Mouse (Mus musculus) liver, embryonic 14.5 days (tissue): ENCODE results near the gene Ltbp2. TPM values are rescaled to one million over a fixed set of nuclear protein-coding genes. Genes with fewer than 3 reads are reported as not detected.

Source experiments
- ATAC-seq: fragments of 200-750 bp; cut with Nextera tagmentation; 2 replicates; pipeline ENCODE4 v1.8.0; 2017; ENCODE audit warnings: moderate number of reproducible peaks, mild to moderate bottlenecking, moderate library complexity; ENCODE audit not compliant: insufficient read depth
- DNase-seq, 3 experiments: peaks; one replicate each; pipeline ENCODE4 v3.0.0-alpha.2; 2012 to 2013; ENCODE audit warnings: low read depth in 3 of 3, low spot score in 3 of 3
- H3K27ac ChIP-seq: fragments of 300-500 bp; sonication (generic); 2 replicates; pipeline ENCODE4 v1.5.1; 2014; ENCODE audit warnings: moderate library complexity, mild to moderate bottlenecking, control low read depth, inconsistent platforms
- H3K27me3 ChIP-seq: fragments of 300-500 bp; sonication (generic); 2 replicates; pipeline ENCODE4 v1.6.1; 2014; ENCODE audit warnings: mild to moderate bottlenecking, low read length, moderate library complexity; ENCODE audit not compliant: control insufficient read depth, insufficient read depth
- H3K36me3 ChIP-seq: fragments of 300-500 bp; sonication (generic); replicated peaks from 2 replicates; pipeline ENCODE4 v1.6.1; 2014; ENCODE audit warnings: low read depth; ENCODE audit not compliant: control insufficient read depth, insufficient read depth
- H3K4me1 ChIP-seq, 2 experiments: fragments of 200-500 bp in 1 of 2; fragments of 300-500 bp in 1 of 2; sonication (generic) in 1 of 2; replicated peaks; 2 replicates each; pipeline ENCODE4 v1.6.1; 2012 to 2014; ENCODE audit warnings: antibody characterized with exemption in 1 of 2, inconsistent platforms in 1 of 2, low read length in 1 of 2; ENCODE audit not compliant: control insufficient read depth in 2 of 2, insufficient read depth in 2 of 2
- H3K4me2 ChIP-seq: fragments of 300-500 bp; sonication (generic); 2 replicates; pipeline ENCODE4 v1.6.1; 2014; ENCODE audit warnings: low read depth, mild to moderate bottlenecking, control low read depth, moderate library complexity
- H3K4me3 ChIP-seq, 2 experiments: fragments of 200-500 bp in 1 of 2; fragments of 300-500 bp in 1 of 2; sonication (generic) in 1 of 2; 2 replicates each; pipeline ENCODE4 v1.5.1; 2012 to 2014; ENCODE audit warnings: low read depth in 2 of 2, low read length in 2 of 2, mild to moderate bottlenecking in 2 of 2, control low read depth in 1 of 2, inconsistent platforms in 1 of 2, moderate library complexity in 1 of 2; ENCODE audit not compliant: insufficient read depth in 1 of 2
- H3K9ac ChIP-seq: fragments of 300-500 bp; sonication (generic); replicated peaks from 2 replicates; pipeline ENCODE4 v1.6.1; 2014; ENCODE audit warnings: mild to moderate bottlenecking, control low read depth, moderate library complexity
- H3K9me3 ChIP-seq: fragments of 300-500 bp; sonication (generic); 2 replicates; pipeline ENCODE4 v1.6.1; 2016; ENCODE audit warnings: low read length, mixed read lengths; ENCODE audit not compliant: control insufficient read depth
- CTCF ChIP-seq: IDR thresholded peaks from 2 replicates; pipeline ENCODE4 v1.5.1; 2016; ENCODE audit warnings: antibody characterized with exemption, low read depth, control low read depth
- EP300 ChIP-seq: IDR thresholded peaks from 2 replicates; pipeline ENCODE4 v1.6.1; 2016; ENCODE audit warnings: antibody characterized with exemption, low read depth
- WGBS: fragments of 180-500 bp; shearing (Covaris S2); extraction: QIAGEN DNeasy Blood & Tissue Kit; methylation state at CpG from one replicate; pipeline ENCODE4 v1.1.7; 2014; ENCODE audit not compliant: insufficient replicate concordance; 5-methylcytosine and 5-hydroxymethylcytosine counted together
- polyA plus RNA-seq, 2 experiments: library from polyadenylated mRNA; depleted of rRNA in 1 of 2; stranded (reverse) in 1 of 2; unstranded in 1 of 2; fragments of >200 nt; fragmentation: Nextera tagmentation in 1 of 2; extraction: Ambion mirVana in 1 of 2; gene quantifications; 2 replicates each; pipeline versions ENCODE4 v1.2.1 to v1.2.3; 2012 to 2014

The Ltbp2 gene
- polyA plus RNA-seq, 2 experiments: 0.08 to 0.21 TPM

- no peaks in the 10 kb centered on the region for H3K36me3 ChIP-seq
- no peak overlapping the region for H3K4me2 ChIP-seq
- no peak overlapping the region for H3K27ac ChIP-seq
- TF ChIP-seq EP300 (no peak), CTCF (no peak)
- H3K4me1 ChIP-seq: no peaks in the 10 kb centered on the region
- H3K27me3 ChIP-seq: no peaks in the 10 kb centered on the region; the same call in 1 of the 2 replicates
- H3K9me3 ChIP-seq: no peaks in the 10 kb centered on the region
- no peak overlapping the region for H3K9ac ChIP-seq
- WGBS: 68% methylated on average over 9 of the region's 9 CpGs
- H3K4me3 ChIP-seq: no peak overlapping the region
- ATAC-seq: no peak
- DNase-seq: no peak
Observed at GRCm38 (mm10) chr12:84865431-84865830, 10.9 kb downstream of the Ltbp2 start.

- DNase-seq: no peak
- TF ChIP-seq CTCF (no peak), EP300 (no peak)
- 26% methylated on average over 7 of the region's 7 CpGs for WGBS
Observed at GRCm38 (mm10) chr12:84864801-84865200, 11.5 kb downstream of the Ltbp2 start.

GRCm38 (mm10) chr12:84863196-84863595, 13.1 kb downstream of the Ltbp2 start:
- DNase-seq: no peak
- no peaks in the 10 kb centered on the region for H3K27me3 ChIP-seq
- H3K4me3 ChIP-seq: no peak overlapping the region
- no peak for ATAC-seq
- 59% methylated on average over 5 of the region's 5 CpGs for WGBS
- no peak overlapping the region for H3K9ac ChIP-seq
- H3K4me1 ChIP-seq: peaks cover 8 to 12% of the 10 kb centered on the region in 2 experiments
- TF ChIP-seq CTCF (no peak), EP300 (no peak)
- H3K36me3 ChIP-seq: no peaks in the 10 kb centered on the region
- H3K4me2 ChIP-seq: no peak overlapping the region
- no peaks in the 10 kb centered on the region for H3K9me3 ChIP-seq
- no peak overlapping the region for H3K27ac ChIP-seq

More at GRCm38 (mm10) chr12:84864801-84865200, 11.5 kb downstream of the Ltbp2 start:
- H3K4me3 ChIP-seq: no peak overlapping the region
- no peak for ATAC-seq
- no peaks in the 10 kb centered on the region for H3K36me3 ChIP-seq
- H3K9me3 ChIP-seq: no peaks in the 10 kb centered on the region
- H3K9ac ChIP-seq: no peak overlapping the region
- H3K27ac ChIP-seq: no peak overlapping the region
- H3K27me3 ChIP-seq: no peaks in the 10 kb centered on the region
- H3K4me1 ChIP-seq: no peaks in the 10 kb centered on the region
- no peak overlapping the region for H3K4me2 ChIP-seq

- TF ChIP-seq CTCF (no peak), EP300 (no peak)
- Histone ChIP-seq H3K27me3 (no peaks in the 10 kb centered on the region), H3K27ac (no peak overlapping the region), H3K4me3 (no peak overlapping the region), H3K4me2 (no peak overlapping the region), H3K9ac (no peak overlapping the region), H3K36me3 (no peaks in the 10 kb centered on the region), H3K9me3 (no peaks in the 10 kb centered on the region), H3K4me1 (peaks cover 10 to 20% of the 10 kb centered on the region in 2 experiments)
- 74% methylated on average over 14 of the region's 14 CpGs for WGBS
- no peak for ATAC-seq
- no peak for DNase-seq
Observed at GRCm38 (mm10) chr12:84862136-84862910, 14.0 kb downstream of the Ltbp2 start.

GRCm38 (mm10) chr12:84858149-84859113, 17.9 kb downstream of the Ltbp2 start:
- H3K4me1 ChIP-seq: peaks cover 40 to 55% of the 10 kb centered on the region in 2 experiments
- ATAC-seq: no peak
- H3K4me2 ChIP-seq: no peak overlapping the region
- no peak overlapping the region for H3K27ac ChIP-seq
- no peak overlapping the region for H3K4me3 ChIP-seq
- H3K9ac ChIP-seq: no peak overlapping the region
- 52% methylated on average over 17 of the region's 17 CpGs for WGBS
- H3K27me3 ChIP-seq: no peaks in the 10 kb centered on the region
- no peaks in the 10 kb centered on the region for H3K9me3 ChIP-seq
- no peak for DNase-seq
- H3K36me3 ChIP-seq: no peaks in the 10 kb centered on the region
- TF ChIP-seq EP300 (no peak), CTCF (no peak)
